Mouse (Mus musculus): Measurements from ENCODE around the gene Pgls.

Pgls gene

DNA sequence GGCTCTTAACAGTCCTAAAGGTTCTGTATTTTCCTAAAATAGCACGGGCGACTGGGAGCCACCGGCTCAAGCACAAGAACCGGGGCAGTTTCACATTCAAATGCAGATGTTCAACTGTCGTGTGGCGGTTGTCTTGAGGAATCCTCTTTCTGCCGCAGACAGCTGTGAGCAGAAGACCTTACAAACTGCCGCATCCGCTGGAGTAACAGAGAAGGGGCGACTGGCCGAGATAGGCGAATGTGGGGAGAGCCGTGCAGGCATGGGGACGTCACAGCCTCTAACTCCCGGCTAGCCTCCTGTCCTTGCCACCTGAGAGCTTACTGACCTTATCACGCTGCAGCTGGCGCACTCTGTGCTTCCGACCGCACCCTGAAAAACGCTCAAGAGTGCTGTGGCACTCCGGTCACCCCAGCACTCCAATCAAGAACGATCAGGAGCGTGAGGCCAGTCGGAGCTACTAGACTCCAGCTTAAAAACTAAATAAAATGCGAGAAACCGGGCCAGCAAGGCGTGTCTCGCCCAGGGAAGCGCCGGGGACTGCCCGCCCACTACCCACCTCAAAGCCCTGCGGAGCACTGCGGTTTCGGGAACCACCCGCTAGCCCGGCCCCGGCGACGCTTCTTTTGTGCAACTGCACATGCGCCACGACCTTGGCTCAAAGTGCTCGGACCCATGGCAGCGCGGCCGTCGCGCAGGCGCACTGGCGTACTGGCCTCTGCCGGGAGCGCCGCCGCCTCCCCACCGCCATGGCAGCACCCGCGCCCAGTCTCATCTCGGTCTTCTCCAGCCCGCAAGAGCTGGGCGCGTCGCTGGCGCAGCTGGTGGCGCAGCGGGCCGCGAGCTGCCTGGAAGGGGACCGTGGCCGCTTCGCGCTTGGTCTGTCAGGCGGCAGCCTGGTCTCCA is at the start of gene Pgls:
Pgls (plus strand) TSS at position 706 of the 903 bp plus-strand sequence.
- DNase-seq (ENCODE audit: extremely low read depth, low read depth, low spot score) = no peak

DNA sequence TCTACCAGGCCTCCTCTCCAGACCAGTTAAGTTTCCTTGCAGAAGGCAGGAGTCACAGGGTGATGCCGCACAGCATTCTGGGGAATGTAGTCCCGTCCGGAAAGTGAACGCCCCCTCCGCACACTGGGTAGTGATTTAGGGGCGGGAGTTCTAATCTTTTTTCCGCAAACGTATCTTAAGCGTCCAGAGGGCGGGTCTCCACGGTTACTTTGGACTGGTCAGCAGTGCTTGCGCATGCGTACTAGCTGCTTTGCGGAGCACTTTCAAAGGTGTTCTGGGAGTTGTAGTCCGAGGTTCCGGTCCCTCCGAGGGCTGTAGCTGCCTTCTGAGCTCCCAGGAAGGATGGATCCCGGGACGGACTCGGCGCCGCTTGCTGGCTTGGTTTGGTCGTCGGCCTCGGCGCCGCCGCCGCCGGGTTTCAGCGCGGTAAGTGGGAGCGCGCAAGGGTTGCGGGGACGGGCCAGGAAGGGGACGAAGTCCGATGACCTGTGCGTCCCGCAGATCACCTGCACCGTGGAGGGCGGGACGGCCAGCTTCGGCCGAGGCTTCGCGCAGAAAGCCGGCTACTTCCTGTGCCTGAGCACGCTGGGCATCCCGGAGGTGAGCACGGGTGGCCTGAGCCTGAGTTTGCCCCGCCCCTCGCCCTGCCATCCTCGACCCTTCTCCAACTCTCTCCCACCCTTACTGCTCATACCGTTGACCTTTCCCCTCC is 49.2 kb upstream of the Pgls start, which contains the start of gene Mvb12a:
Mvb12a (plus strand) TSS at position 291 of the 712 bp plus-strand sequence.
- DNase-seq (ENCODE audit: extremely low read depth, low read depth, low spot score) = peak; percentile 95

- DNase-seq (ENCODE audit: extremely low read depth, low read depth, low spot score) = no peak
Observed at GRCm38 (mm10) chr8:71543755-71544154, 48.2 kb upstream of the Pgls start.

DNA sequence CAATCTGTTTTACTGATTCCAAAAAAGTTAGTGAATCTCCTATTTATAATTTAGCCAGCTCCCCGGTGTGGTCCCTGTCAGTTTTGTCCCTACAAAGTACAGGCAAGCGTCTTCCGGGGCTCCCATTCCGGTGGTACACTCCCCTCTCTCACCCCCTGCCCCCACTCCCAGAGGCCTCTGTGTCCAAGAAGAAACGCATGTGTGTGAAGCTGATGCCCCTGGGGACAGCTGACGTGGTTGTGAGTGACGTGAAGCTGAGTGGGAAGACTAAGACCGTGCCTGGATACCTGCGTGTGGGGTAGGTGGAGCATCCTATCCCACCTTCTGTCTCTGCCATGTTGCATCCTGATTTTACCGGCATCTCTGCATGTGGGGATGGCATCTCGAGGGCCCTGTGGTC is 46.9 kb upstream of the Pgls start:
- no peak for DNase-seq (ENCODE audit: extremely low read depth, low read depth, low spot score)

DNA sequence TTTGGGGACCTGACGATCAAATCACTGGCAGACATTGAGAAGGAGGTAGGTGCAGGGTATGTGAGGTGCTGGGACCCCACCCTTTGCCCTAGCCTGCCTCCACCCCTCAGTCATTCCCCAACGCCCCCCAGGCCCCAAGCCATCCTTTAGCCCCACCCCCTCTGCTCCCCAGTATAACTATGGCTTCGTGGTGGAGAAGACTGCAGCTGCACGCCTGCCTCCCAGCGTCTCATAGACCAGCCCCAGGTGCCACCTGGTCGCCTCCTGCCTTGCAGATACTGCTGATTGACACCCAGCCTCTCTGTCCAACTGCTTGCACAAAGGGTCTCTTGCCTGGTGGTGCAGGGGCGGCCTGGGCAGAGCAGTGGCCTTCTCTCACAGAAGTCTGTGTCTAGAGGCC is 44.4 kb upstream of the Pgls start:
- DNase-seq (ENCODE audit: extremely low read depth, low read depth, low spot score) = no peak

DNA sequence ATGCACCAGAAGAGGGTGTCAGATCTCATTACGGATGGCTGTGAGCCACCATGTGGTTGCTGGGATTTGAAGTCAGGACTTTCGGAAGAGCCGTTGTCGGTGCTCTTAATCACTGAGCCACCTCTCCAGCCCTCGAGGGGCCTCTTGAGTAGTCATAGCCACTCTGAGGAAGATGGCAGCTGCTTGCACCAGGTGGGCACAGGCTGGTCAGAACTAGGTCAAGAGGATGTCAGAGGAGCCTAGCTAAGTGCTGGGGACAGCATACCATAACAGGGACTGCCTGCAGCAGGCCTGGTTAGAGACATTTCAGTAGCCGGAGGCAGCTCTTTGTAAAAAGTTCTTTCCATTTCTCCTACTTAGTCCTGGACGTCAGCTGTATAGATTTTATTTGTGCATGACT is 41.2 kb upstream of the Pgls start:
- DNase-seq (ENCODE audit: extremely low read depth, low read depth, low spot score) = no peak

- DNase-seq (ENCODE audit: extremely low read depth, low read depth, low spot score) = no peak
Observed at GRCm38 (mm10) chr8:71552770-71553169, 39.2 kb upstream of the Pgls start.

GRCm38 (mm10) chr8:71554001-71554400 is 38.0 kb upstream of the Pgls start:
- DNase-seq (ENCODE audit: extremely low read depth, low read depth, low spot score) = no peak

DNA sequence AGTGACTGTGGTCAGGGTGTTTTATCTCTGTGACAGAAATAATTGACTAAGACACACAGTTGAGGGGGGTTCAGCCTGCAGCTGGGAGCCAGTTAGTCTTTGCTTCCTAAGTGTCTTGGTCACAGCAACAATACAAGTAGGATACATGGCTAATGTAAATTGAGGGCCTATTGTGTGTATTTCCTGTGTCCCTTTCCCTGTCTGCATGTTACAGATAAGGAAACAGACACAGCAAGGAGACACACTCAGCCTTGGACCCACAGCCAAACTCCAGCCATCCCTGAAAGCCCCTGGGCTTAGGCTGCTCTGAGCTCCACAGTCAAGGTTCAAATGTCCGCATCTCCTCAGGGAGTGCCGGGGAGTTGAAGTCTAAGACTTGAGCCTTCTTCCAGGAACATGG is 37.3 kb upstream of the Pgls start:
- DNase-seq (ENCODE audit: extremely low read depth, low read depth, low spot score) = no peak

GRCm38 (mm10) chr8:71558071-71558957 is 33.7 kb upstream of the Pgls start, which contains the start of gene Tmem221:
Gene Tmem221, minus strand, starts transcription at chr8:71558871.
- no peak for DNase-seq (ENCODE audit: extremely low read depth, low read depth, low spot score)

DNA sequence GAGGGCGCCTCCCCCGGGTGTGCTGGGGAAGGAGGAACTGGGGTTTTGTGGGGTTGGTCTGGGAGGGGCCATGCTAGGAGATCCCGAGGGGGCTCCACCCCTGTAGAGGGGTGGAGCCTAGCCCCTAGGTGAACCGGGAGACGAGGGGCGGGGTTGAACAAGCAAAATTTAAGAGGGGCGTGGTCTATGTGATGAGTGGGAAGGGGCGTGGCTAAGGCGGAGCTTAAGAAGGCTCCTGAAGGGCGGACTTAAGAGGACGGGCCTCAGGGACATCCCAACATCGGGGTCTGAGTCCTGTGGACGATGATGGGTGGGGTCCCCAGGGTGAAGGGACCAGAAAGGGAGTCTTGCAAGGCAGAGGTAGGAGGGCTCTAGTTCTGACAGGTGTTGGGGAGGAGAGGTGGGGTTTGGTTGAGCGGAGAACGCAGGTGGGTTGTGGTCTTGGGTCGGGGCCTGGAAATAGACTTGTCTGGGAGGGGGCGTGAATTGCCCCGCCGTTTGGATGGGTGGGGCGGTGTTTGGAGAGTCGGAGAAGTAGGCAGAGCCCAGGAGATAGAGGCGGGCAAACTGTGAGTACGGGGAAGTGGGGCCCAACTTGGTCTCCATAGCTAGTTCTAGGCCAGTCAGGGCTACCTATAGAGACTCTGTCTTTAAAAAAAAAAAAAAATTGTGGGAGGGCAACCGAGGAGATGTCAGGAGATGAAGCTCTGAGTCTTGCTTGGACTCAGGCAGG is 32.9 kb upstream of the Pgls start:
- no peak for DNase-seq (ENCODE audit: extremely low read depth, low read depth, low spot score)

DNA sequence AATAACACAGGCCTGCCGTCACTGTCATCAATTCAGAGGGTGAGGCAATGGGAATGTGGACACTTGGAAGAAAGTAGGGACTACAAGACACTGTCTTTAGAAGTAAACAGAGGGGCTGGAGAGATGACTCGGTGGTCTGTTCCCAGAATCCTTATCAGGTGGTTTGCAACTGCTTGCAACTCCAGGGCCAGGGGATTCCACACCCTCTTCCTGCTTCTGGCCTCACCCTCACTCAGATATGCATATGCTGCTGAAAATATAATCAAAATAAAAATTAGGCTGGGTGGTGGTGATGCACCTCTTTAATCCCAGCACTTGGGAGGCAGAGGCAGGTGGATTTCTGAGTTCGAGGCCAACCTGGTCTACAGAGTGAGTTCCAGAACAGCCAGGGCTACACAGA is 31.9 kb upstream of the Pgls start:
- DNase-seq (ENCODE audit: extremely low read depth, low read depth, low spot score) = no peak

DNA sequence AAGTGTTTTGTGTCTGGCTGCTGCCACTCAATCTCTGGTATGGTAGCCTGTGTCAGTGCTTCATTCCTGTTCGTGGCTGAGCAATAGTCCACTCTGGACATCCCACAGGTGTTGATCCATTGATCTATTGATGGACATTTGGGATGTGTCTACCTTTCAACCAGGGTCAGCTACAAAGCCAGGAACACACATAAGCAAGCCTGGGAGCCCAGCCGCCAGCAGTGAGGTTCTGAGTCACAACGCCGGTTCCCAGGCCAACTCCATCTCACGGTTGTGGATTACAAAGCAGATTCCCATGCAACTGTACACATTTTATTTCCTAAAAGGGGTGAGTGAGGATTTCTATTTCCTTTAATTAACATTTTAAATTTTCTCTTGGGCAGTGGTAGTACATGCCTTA is 31.2 kb upstream of the Pgls start:
- no peak for DNase-seq (ENCODE audit: extremely low read depth, low read depth, low spot score)

- no peak for DNase-seq (ENCODE audit: extremely low read depth, low read depth, low spot score)
Observed at GRCm38 (mm10) chr8:71561401-71561800, 30.6 kb upstream of the Pgls start.

DNA sequence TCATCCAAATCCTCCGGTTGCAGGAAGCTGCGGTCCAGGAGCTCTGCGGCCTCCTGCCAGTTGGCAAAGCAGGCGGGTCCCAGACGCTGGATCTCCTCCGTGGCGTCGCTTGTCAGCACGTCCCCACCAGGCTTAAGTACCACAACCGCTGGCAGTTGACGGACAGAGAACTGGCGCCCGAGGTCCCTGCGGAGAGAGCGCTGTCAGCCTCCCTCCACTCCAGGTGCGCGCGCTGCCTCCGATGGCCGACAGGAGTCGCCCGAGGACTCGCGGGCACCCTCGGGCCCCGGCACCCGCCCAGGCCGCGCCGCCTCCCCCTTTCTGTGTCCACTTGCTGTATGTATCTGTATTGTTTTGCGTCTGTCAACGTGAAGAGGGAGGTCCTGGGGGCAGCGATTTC is 29.2 kb upstream of the Pgls start:
- no peak for DNase-seq (ENCODE audit: extremely low read depth, low read depth, low spot score)

- DNase-seq (ENCODE audit: extremely low read depth, low read depth, low spot score) = no peak
Observed at GRCm38 (mm10) chr8:71563992-71564391, 28.0 kb upstream of the Pgls start.

DNA sequence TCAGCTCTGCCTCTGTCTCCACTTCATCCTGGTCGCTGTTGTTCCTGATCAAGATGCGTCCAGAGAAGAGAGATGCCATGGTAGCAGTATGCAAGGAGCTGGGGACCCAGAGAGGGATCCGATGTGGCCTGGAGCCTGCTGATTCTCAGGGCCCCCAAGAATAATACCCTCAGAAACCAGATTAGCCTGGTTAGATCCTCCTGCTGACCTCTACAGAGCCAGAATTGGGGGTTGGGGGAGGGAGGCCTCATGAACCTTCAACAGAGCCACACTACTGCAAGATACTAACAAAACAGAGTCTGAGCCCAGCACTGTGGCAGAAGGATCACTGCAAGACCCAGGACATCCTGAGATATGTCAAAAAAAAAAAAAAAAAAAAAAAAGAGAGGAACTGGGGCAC is 25.5 kb upstream of the Pgls start, which contains the start of gene Nxnl1:
Nxnl1 (minus strand) TSS at position 101 of the 400 bp plus-strand sequence.
- DNase-seq (ENCODE audit: extremely low read depth, low read depth, low spot score) = no peak

GRCm38 (mm10) chr8:71567587-71567986 is 24.4 kb upstream of the Pgls start:
- no peak for DNase-seq (ENCODE audit: extremely low read depth, low read depth, low spot score)

GRCm38 (mm10) chr8:71568387-71568937 is 23.5 kb upstream of the Pgls start, which contains the start of gene Slc27a1:
Gene Slc27a1, plus strand, starts transcription at chr8:71568882.
- DNase-seq (ENCODE audit: extremely low read depth, low read depth, low spot score) = no peak

DNA sequence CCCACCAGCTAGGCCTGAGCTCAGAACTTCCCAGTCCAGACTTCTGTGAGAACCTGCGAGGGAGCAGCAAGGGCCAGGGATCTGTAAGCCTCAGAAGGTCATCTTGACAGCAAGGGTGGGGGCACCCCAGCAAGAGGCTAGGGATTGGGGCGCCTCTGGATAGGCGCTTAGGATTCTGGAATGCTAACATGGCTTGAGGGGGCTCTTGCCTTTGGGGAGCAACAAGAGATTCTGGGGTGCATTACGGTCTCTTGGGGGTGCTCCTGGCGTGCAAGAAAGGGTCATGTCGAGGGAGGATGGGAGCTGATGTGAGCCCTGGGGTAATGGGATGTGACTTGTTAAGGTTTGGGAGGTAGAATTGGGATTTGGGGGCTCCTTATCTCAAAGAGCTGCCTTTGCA is 23.0 kb upstream of the Pgls start:
- DNase-seq (ENCODE audit: extremely low read depth, low read depth, low spot score) = no peak

All from fat pad, adult 2 months (tissue).